Mouse (Mus musculus): ENCODE measurements around the gene Cntn2. TPM values are rescaled to one million over a fixed set of nuclear protein-coding genes. Genes with fewer than 3 reads are reported as not detected.
"Not testable (repeated sequence)": the region's sequence is repeated elsewhere in the genome, so short reads cannot be mapped to it uniquely, and the experiment has no call there.

Cntn2 gene
- polyA plus RNA-seq, 1 experiment from 2014 or later: 0.02 TPM

GRCm38 (mm10) chr1:132472537-132472936, 70.5 kb downstream of the Cntn2 start:
- H3K4me3 ChIP-seq (ENCODE audit: low read depth, low read length): no peak overlapping the region
- H3K4me1 ChIP-seq (ENCODE audit: insufficient read depth, low read depth, low read length): no peaks in the 10 kb centered on the region
- H3K9me3 ChIP-seq (ENCODE audit: low read length): no peaks in the 10 kb centered on the region
- H3K27me3 ChIP-seq (replicated peaks; ENCODE audit: insufficient read depth, low read length): no peaks in the 10 kb centered on the region
- TF ChIP-seq CTCF (IDR thresholded peaks at IDR 0.05): peak; percentile 61
- no peak for TF ChIP-seq EP300 (IDR thresholded peaks at IDR 0.05)
- ATAC-seq (no peak), DNase-seq (ENCODE audit: low spot score) (no peak)
- no peaks in the 10 kb centered on the region for H3K36me3 ChIP-seq (ENCODE audit: insufficient read depth, low read length)
- 52% methylated on average over 5 of the region's 5 CpGs for WGBS
- H3K4me2 ChIP-seq (replicated peaks; ENCODE audit: low read depth, low read length): no peak overlapping the region
- H3K9ac ChIP-seq (replicated peaks; ENCODE audit: low read depth): no peak overlapping the region
- no peak overlapping the region for H3K27ac ChIP-seq (ENCODE audit: low read length)

- Histone ChIP-seq H3K9ac (replicated peaks; ENCODE audit: low read depth) (no peak overlapping the region), H3K4me3 (ENCODE audit: low read depth, low read length) (no peak overlapping the region), H3K36me3 (ENCODE audit: insufficient read depth, low read length) (no peaks in the 10 kb centered on the region), H3K9me3 (ENCODE audit: low read length) (no peaks in the 10 kb centered on the region), H3K4me1 (ENCODE audit: insufficient read depth, low read depth, low read length) (no peaks in the 10 kb centered on the region), H3K4me2 (replicated peaks; ENCODE audit: low read depth, low read length) (no peak overlapping the region), H3K27ac (ENCODE audit: low read length) (no peak overlapping the region), H3K27me3 (replicated peaks; ENCODE audit: insufficient read depth, low read length) (no peaks in the 10 kb centered on the region)
- no peak for TF ChIP-seq EP300 (IDR thresholded peaks at IDR 0.05)
- TF ChIP-seq CTCF (IDR thresholded peaks at IDR 0.05): no peak
- ATAC-seq: no peak
- DNase-seq (ENCODE audit: low spot score): no peak
- 89% methylated on average over 5 of the region's 5 CpGs for WGBS
Observed at GRCm38 (mm10) chr1:132471499-132471898, 71.6 kb downstream of the Cntn2 start.

- DNase-seq (ENCODE audit: low spot score) (no peak), ATAC-seq (no peak)
- no peaks in the 10 kb centered on the region for H3K36me3 ChIP-seq (ENCODE audit: insufficient read depth, low read length)
- H3K27me3 ChIP-seq (replicated peaks; ENCODE audit: insufficient read depth, low read length): no peaks in the 10 kb centered on the region
- H3K27ac ChIP-seq (ENCODE audit: low read length): no peak overlapping the region
- no peaks in the 10 kb centered on the region for H3K4me1 ChIP-seq (ENCODE audit: insufficient read depth, low read depth, low read length)
- H3K4me2 ChIP-seq (replicated peaks; ENCODE audit: low read depth, low read length): no peak overlapping the region
- TF ChIP-seq CTCF (IDR thresholded peaks at IDR 0.05) (no peak), EP300 (IDR thresholded peaks at IDR 0.05) (no peak)
- H3K9me3 ChIP-seq (ENCODE audit: low read length): no peaks in the 10 kb centered on the region
- no peak overlapping the region for H3K4me3 ChIP-seq (ENCODE audit: low read depth, low read length)
- WGBS: 78% methylated on average over 2 of the region's 2 CpGs
- no peak overlapping the region for H3K9ac ChIP-seq (replicated peaks; ENCODE audit: low read depth)
Observed at GRCm38 (mm10) chr1:132471032-132471431, 72.0 kb downstream of the Cntn2 start.

- not testable (repeated sequence) for DNase-seq (ENCODE audit: low spot score); H3K27ac ChIP-seq (ENCODE audit: low read length); H3K9me3 ChIP-seq (ENCODE audit: low read length); H3K9ac ChIP-seq (replicated peaks; ENCODE audit: low read depth); H3K4me3 ChIP-seq (ENCODE audit: low read depth, low read length); H3K36me3 ChIP-seq (ENCODE audit: insufficient read depth, low read length); ATAC-seq; H3K27me3 ChIP-seq (replicated peaks; ENCODE audit: insufficient read depth, low read length); H3K4me1 ChIP-seq (ENCODE audit: insufficient read depth, low read depth, low read length); H3K4me2 ChIP-seq (replicated peaks; ENCODE audit: low read depth, low read length)
- 93% methylated on average over 1 of the region's 1 CpGs for WGBS
Observed at GRCm38 (mm10) chr1:132470031-132470430, 73.0 kb downstream of the Cntn2 start.

- TF ChIP-seq EP300 (IDR thresholded peaks at IDR 0.05) (no peak), CTCF (IDR thresholded peaks at IDR 0.05) (peak; percentile 34; the same call in 1 of the 2 replicates)
- no peaks in the 10 kb centered on the region for H3K27me3 ChIP-seq (replicated peaks; ENCODE audit: insufficient read depth, low read length)
- H3K4me2 ChIP-seq (replicated peaks; ENCODE audit: low read depth, low read length): no peak overlapping the region
- ATAC-seq (no peak), DNase-seq (ENCODE audit: low spot score) (no peak)
- H3K36me3 ChIP-seq (ENCODE audit: insufficient read depth, low read length): peaks cover under 1% of the 10 kb centered on the region; the same call in 1 of the 2 replicates
- no peak overlapping the region for H3K9ac ChIP-seq (replicated peaks; ENCODE audit: low read depth)
- no peaks in the 10 kb centered on the region for H3K9me3 ChIP-seq (ENCODE audit: low read length)
- H3K4me1 ChIP-seq (ENCODE audit: insufficient read depth, low read depth, low read length): no peaks in the 10 kb centered on the region
- H3K27ac ChIP-seq (ENCODE audit: low read length): no peak overlapping the region
- 88% methylated on average over 7 of the region's 7 CpGs for WGBS
- H3K4me3 ChIP-seq (ENCODE audit: low read depth, low read length): no peak overlapping the region
Observed at GRCm38 (mm10) chr1:132469519-132469918, 73.5 kb downstream of the Cntn2 start.

GRCm38 (mm10) chr1:132468926-132469325, 74.1 kb downstream of the Cntn2 start:
- H3K36me3 ChIP-seq (ENCODE audit: insufficient read depth, low read length): peaks cover 6% of the 10 kb centered on the region
- H3K27me3 ChIP-seq (replicated peaks; ENCODE audit: insufficient read depth, low read length): no peaks in the 10 kb centered on the region
- no peak for DNase-seq (ENCODE audit: low spot score)
- TF ChIP-seq EP300 (IDR thresholded peaks at IDR 0.05) (no peak), CTCF (IDR thresholded peaks at IDR 0.05) (no peak)
- H3K9ac ChIP-seq (replicated peaks; ENCODE audit: low read depth): no peak overlapping the region
- H3K4me2 ChIP-seq (replicated peaks; ENCODE audit: low read depth, low read length): no peak overlapping the region
- H3K4me1 ChIP-seq (ENCODE audit: insufficient read depth, low read depth, low read length): no peaks in the 10 kb centered on the region
- H3K4me3 ChIP-seq (ENCODE audit: low read depth, low read length): no peak overlapping the region
- ATAC-seq: 0 out of 2 replicates have a peak, but pooled peaks have one; percentile 11
- no peak overlapping the region for H3K27ac ChIP-seq (ENCODE audit: low read length)
- H3K9me3 ChIP-seq (ENCODE audit: low read length): no peaks in the 10 kb centered on the region

GRCm38 (mm10) chr1:132464651-132465050, 78.4 kb downstream of the Cntn2 start:
- peak; percentile 81 for ATAC-seq

More at GRCm38 (mm10) chr1:132464651-132465050, 78.4 kb downstream of the Cntn2 start:
- H3K9me3 ChIP-seq (ENCODE audit: low read length): no peaks in the 10 kb centered on the region
- peak; percentile 56 for DNase-seq (ENCODE audit: low spot score)
- H3K4me2 ChIP-seq (replicated peaks; ENCODE audit: low read depth, low read length): no peak overlapping the region
- H3K27me3 ChIP-seq (replicated peaks; ENCODE audit: insufficient read depth, low read length): no peaks in the 10 kb centered on the region
- TF ChIP-seq CTCF (IDR thresholded peaks at IDR 0.05): no peak
- peak; percentile 69 for TF ChIP-seq EP300 (IDR thresholded peaks at IDR 0.05)
- no peaks in the 10 kb centered on the region for H3K4me1 ChIP-seq (ENCODE audit: insufficient read depth, low read depth, low read length)
- H3K36me3 ChIP-seq (ENCODE audit: insufficient read depth, low read length): peaks cover 29% of the 10 kb centered on the region
- H3K9ac ChIP-seq (replicated peaks; ENCODE audit: low read depth): no peak overlapping the region
- peak overlapping the region; percentile 32; the same call in 1 of the 2 replicates for H3K27ac ChIP-seq (ENCODE audit: low read length)
- no peak overlapping the region for H3K4me3 ChIP-seq (ENCODE audit: low read depth, low read length)
- 50% methylated on average over 5 of the region's 5 CpGs for WGBS

Other genes starting within 250 kb of the Cntn2 start
- 4.1 and 4.4 TPM in 2 replicates for gene Klhdc8a, start 244.6 kb downstream of the Cntn2 start, polyA plus RNA-seq (2015; fragmentation: Nextera tagmentation; extraction: Ambion mirVana)
- gene Nuak2, start 227.1 kb downstream of the Cntn2 start, polyA plus RNA-seq (2015; fragmentation: Nextera tagmentation; extraction: Ambion mirVana): 11.9 and 12.1 TPM in 2 replicates
- gene Tmcc2, start 152.0 kb downstream of the Cntn2 start, polyA plus RNA-seq (2015; fragmentation: Nextera tagmentation; extraction: Ambion mirVana): 28.8 and 37.2 TPM in 2 replicates
- 12.2 and 14.4 TPM in 2 replicates for gene Dstyk, start 125.7 kb downstream of the Cntn2 start, polyA plus RNA-seq (2015; fragmentation: Nextera tagmentation; extraction: Ambion mirVana)
- gene Rbbp5, start 65.9 kb downstream of the Cntn2 start, polyA plus RNA-seq (2015; fragmentation: Nextera tagmentation; extraction: Ambion mirVana): 16.5 and 18.6 TPM in 2 replicates
- gene Tmem81, start 37.0 kb downstream of the Cntn2 start, polyA plus RNA-seq (2015; fragmentation: Nextera tagmentation; extraction: Ambion mirVana): 1.3 and 1.7 TPM in 2 replicates
- gene Nfasc, start 198.5 kb upstream of the Cntn2 start, polyA plus RNA-seq (2015; fragmentation: Nextera tagmentation; extraction: Ambion mirVana): 0.06 and 0.07 TPM in 2 replicates

Data from lung, postnatal 0 days (tissue).